2 mouse cellular contexts compared by ENCODE assay signal in genomic region chr4:155328385-155328784, GRCm38 (mm10). TPM values are rescaled to one million over a fixed set of nuclear protein-coding genes. Genes with fewer than 3 reads are reported as not detected.
"Had no signal": no experiment of that assay in that cellular context is flagged by ENCODE, and none has a peak within 500 bp of the region (broad histone marks: within the 10 kb centered on the region; RNA-seq: fewer than 3 reads in every experiment).

No protein-coding gene starts in this region.

RNA-seq across cellular contexts. Expression of gene Prkcz, which starts 32.8 kb away (rescaled TPM):
- total RNA-seq: common myeloid progenitor, adult 5-6 weeks; granulocyte monocyte progenitor cell, adult 5-6 weeks had no signal
